Mouse (Mus musculus) testis, adult 2 months (tissue): Measurements from ENCODE around the gene Fam219b. TPM values are rescaled to one million over a fixed set of nuclear protein-coding genes. Genes with fewer than 3 reads are reported as not detected.

Experiments
- H3K27ac ChIP-seq: fragments of 200-500 bp; 2 replicates; pipeline ENCODE4 v1.5.1; 2012; ENCODE audit warnings: low read depth, low read length; ENCODE audit not compliant: control insufficient read depth, insufficient read depth
- H3K27me3 ChIP-seq: fragments of 200-500 bp; 2 replicates; pipeline ENCODE4 v1.6.1; 2012; ENCODE audit warnings: mild to moderate bottlenecking, low read length, moderate library complexity; ENCODE audit not compliant: control insufficient read depth, insufficient read depth
- H3K36me3 ChIP-seq: fragments of 200-500 bp; 2 replicates; pipeline ENCODE4 v1.6.1; 2012; ENCODE audit warnings: mild to moderate bottlenecking, low read length; ENCODE audit not compliant: control insufficient read depth, insufficient read depth
- H3K4me1 ChIP-seq: fragments of 200-500 bp; 2 replicates; pipeline ENCODE4 v1.6.1; 2012; ENCODE audit warnings: low read length; ENCODE audit not compliant: control insufficient read depth, insufficient read depth
- H3K4me3 ChIP-seq: fragments of 200-500 bp; 2 replicates; pipeline ENCODE4 v1.5.1; 2012; ENCODE audit warnings: low read depth, mild to moderate bottlenecking, low read length, moderate library complexity, mixed read lengths; ENCODE audit not compliant: control insufficient read depth
- CTCF ChIP-seq: fragments of 200-500 bp; IDR thresholded peaks from 2 replicates; pipeline ENCODE4 v1.5.1; 2012; ENCODE audit warnings: low read depth, mild to moderate bottlenecking, inconsistent platforms, low read length, moderate library complexity; ENCODE audit not compliant: control insufficient read depth, insufficient read depth, insufficient replicate concordance
- POLR2A ChIP-seq: fragments of 200-500 bp; IDR thresholded peaks from 2 replicates; pipeline ENCODE4 v1.6.1; 2012; ENCODE audit warnings: low read depth, mild to moderate bottlenecking, inconsistent platforms, low read length, moderate library complexity; ENCODE audit not compliant: control insufficient read depth
- polyA plus RNA-seq: library from polyadenylated mRNA; depleted of rRNA; stranded (reverse); fragments of >200 nt; gene quantifications from 2 replicates; pipeline ENCODE4 v1.2.3, GENCODE M21; 2012

The Fam219b gene
- polyA plus RNA-seq, 1 experiment, result 2.8 TPM

DNA sequence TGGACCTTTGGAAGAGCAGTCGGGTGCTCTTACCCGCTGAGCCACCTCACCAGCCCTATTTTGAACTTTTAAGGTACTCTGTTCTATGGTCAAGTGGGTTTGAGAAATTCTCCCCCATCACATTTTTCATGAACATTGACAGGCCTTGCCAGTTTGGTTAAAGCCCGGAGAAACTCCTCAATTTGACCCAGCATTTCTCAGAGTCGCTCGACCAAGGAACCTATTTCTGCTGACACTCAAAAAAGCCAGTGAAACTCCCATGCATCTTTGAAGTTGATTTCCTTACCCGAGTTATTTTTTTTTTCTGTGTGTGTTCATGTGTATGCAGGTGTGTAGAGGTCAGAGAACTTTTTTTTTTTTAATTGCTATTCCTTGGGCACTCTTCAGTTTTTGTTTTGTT, 27.3 kb downstream of the Fam219b start:
- Histone ChIP-seq H3K27ac (no peak overlapping the region), H3K27me3 (no peaks in the 10 kb centered on the region), H3K36me3 (no peaks in the 10 kb centered on the region), H3K4me3 (no peak overlapping the region), H3K4me1 (peaks cover 14% of the 10 kb centered on the region)
- TF ChIP-seq CTCF (no peak), POLR2A (no peak)

GRCm38 (mm10) chr9:57565741-57566221, 28.5 kb downstream of the Fam219b start:
- TF ChIP-seq CTCF, result no peak
- TF ChIP-seq POLR2A, result no peak
- no peak overlapping the region for H3K27ac ChIP-seq

DNA sequence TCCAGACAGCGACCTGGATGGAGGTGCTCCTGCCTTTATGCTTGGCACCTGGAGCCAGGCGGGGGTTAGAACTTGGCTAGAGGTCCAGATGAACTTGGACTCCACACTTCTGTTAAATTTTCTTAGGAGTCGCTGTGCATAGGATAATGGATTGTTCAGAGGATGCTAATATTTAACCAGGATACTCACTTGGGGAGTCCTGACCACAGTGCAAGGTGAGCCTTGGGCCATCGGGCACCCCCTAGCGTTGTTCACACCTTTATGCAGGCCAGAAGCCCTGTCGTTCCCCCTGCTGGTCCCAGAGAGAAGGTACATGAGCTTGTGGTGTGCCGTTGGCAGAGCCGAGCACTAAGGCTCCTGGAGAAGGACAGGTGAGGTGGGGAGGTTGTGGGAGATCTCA, 29.5 kb downstream of the Fam219b start:
- Histone ChIP-seq H3K36me3 (no peaks in the 10 kb centered on the region), H3K4me1 (peaks cover 7% of the 10 kb centered on the region), H3K27me3 (no peaks in the 10 kb centered on the region), H3K27ac (no peak overlapping the region), H3K4me3 (no peak overlapping the region)
- TF ChIP-seq POLR2A (no peak), CTCF (peak; percentile 9; the same call in 1 of the 2 replicates)

More at GRCm38 (mm10) chr9:57565741-57566221, 28.5 kb downstream of the Fam219b start:
- Histone ChIP-seq H3K36me3 (no peaks in the 10 kb centered on the region), H3K4me1 (peaks cover 12% of the 10 kb centered on the region), H3K4me3 (no peak overlapping the region), H3K27me3 (no peaks in the 10 kb centered on the region)

GRCm38 (mm10) chr9:57568500-57568899, 31.2 kb downstream of the Fam219b start:
- no peak for TF ChIP-seq CTCF
- TF ChIP-seq POLR2A, result no peak
- Histone ChIP-seq H3K4me1 (peaks cover 5% of the 10 kb centered on the region; the same call in 1 of the 2 replicates), H3K36me3 (no peaks in the 10 kb centered on the region), H3K27ac (no peak overlapping the region), H3K27me3 (no peaks in the 10 kb centered on the region), H3K4me3 (no peak overlapping the region)

DNA sequence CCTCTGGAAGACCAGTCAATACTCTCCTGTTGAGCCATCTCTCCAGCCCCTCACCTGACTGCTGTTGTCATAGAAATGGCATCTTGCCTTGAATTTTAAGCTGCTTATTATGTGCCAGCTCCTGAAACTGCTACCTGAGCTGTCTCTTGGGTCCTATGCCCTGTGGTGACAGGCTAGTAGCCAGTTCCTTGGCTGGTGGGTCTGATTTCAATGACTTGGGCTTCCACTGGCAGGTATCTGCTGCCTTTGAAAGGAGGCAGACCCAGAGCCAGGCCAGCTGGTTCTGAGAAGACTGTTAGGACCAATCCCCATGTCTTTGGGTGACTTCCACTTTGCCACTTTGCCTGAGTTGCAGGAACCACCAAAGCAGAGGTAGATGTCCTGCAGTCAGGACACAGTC, 37.1 kb downstream of the Fam219b start:
- peaks cover 2% of the 10 kb centered on the region; the same call in 1 of the 2 replicates for H3K4me1 ChIP-seq
- no peak overlapping the region for H3K27ac ChIP-seq
- no peaks in the 10 kb centered on the region for H3K27me3 ChIP-seq
- no peak for TF ChIP-seq POLR2A
- TF ChIP-seq CTCF, result no peak
- no peak overlapping the region for H3K4me3 ChIP-seq
- no peaks in the 10 kb centered on the region for H3K36me3 ChIP-seq

GRCm38 (mm10) chr9:57575577-57575976, 38.2 kb downstream of the Fam219b start:
- TF ChIP-seq POLR2A, result no peak
- no peak for TF ChIP-seq CTCF
- Histone ChIP-seq H3K27ac (no peak overlapping the region), H3K4me1 (peaks cover 2% of the 10 kb centered on the region; the same call in 1 of the 2 replicates), H3K4me3 (no peak overlapping the region), H3K36me3 (no peaks in the 10 kb centered on the region), H3K27me3 (no peaks in the 10 kb centered on the region)

GRCm38 (mm10) chr9:57577144-57577849, 40.0 kb downstream of the Fam219b start:
- H3K27me3 ChIP-seq, result no peaks in the 10 kb centered on the region
- no peak overlapping the region for H3K27ac ChIP-seq
- H3K4me3 ChIP-seq, result no peak overlapping the region
- peaks cover 2% of the 10 kb centered on the region; the same call in 1 of the 2 replicates for H3K4me1 ChIP-seq
- no peak for TF ChIP-seq POLR2A
- no peak for TF ChIP-seq CTCF
- no peaks in the 10 kb centered on the region for H3K36me3 ChIP-seq
